Mouse (Mus musculus) urinary bladder, adult 2 months (tissue): ENCODE measurements around the gene Tle3. TPM values are rescaled to one million over a fixed set of nuclear protein-coding genes. Genes with fewer than 3 reads are reported as not detected.

Experiments
- DNase-seq: peaks from one replicate; pipeline ENCODE4 v3.0.0; 2022; ENCODE audit warnings: low spot score
- polyA plus RNA-seq: library from polyadenylated mRNA; depleted of rRNA; stranded (reverse); fragments of >200 nt; gene quantifications from 2 replicates; pipeline ENCODE4 v1.2.3, GENCODE M21; 2012

The Tle3 gene
- polyA plus RNA-seq, 1 experiment, result 39.4 TPM

DNA sequence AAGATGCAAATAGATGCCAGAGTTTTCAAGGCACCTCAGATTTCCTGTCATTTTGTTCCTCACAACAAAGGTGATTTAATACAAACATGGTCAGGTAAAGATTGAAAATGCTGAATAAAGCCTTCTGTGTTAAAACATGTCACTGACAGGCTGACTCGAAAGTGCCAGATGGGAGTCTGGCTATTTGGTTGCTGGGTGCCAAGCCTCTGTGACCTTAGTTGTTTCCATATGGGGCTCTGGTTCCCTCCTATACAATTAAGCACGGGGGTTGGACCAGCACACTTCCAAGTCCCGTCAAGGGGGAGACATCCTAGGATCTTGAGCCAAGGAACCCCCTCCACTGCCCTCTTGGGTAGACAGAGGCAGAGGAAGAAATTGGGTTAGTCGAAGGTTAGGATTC lies 13.2 kb upstream of the Tle3 start:
- no peak for DNase-seq

DNA sequence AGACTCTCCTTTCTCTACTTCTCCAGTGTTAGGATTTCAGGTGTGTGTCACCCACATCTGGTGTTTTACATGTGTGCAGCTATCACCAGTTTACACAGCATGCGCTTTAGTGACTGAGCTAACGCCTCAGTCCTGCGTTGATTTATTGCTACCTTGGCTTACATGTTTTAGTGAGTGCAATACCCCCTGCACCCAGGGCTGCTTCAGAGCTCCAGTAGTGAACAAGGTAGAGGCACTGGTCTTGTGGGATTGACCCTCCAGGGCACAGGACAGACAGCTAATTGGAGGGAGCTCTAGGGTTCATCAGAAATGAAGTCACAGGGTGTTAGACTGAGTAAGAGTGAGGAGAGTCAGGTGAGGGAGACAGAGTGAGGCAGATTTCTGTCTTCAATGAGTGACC lies 12.4 kb upstream of the Tle3 start:
- DNase-seq, result no peak

DNA sequence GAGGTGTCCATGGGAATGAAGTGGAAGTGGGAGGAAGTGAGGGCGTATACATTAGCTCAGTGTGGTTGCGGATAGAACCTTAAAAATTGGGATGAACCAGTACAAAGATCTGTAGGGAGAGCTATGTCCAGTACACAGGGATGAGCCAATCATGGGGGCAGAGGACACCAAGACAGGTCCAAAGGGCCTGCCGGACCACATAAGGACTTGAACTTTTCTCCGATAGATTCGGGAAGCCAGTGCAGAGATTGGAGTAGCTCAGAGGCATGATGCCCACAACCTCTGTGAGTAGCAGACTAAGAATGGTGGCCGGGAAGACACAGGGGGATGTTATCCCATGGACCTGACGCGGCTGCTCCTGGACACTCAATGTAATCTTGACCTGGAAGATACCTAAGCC lies 12.0 kb upstream of the Tle3 start:
- no peak for DNase-seq

GRCm38 (mm10) chr9:61360727-61361631 lies 11.2 kb upstream of the Tle3 start:
- DNase-seq, result no peak

DNA sequence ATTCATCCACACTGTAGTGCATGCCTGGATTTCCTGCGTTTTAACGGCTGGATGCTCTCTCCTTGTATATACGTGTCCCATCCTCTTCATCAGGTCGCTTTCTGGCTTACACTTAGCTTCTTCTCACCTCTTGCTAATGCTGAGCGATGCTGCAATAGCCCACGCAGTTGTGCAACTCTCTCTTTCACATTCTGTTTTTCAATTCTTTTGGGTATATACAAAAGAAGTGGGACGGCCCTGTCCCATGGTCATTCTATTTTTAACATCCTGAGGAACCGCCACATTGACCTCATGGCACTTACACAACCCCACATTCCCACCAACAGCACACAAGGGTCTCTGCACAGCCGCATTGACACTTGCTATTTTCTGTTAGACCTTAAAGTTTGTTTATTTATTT lies 9.0 kb upstream of the Tle3 start:
- DNase-seq, result no peak

GRCm38 (mm10) chr9:61366108-61366507 lies 6.1 kb upstream of the Tle3 start:
- no peak for DNase-seq

GRCm38 (mm10) chr9:61367156-61367555 lies 5.0 kb upstream of the Tle3 start:
- DNase-seq, result no peak

DNA sequence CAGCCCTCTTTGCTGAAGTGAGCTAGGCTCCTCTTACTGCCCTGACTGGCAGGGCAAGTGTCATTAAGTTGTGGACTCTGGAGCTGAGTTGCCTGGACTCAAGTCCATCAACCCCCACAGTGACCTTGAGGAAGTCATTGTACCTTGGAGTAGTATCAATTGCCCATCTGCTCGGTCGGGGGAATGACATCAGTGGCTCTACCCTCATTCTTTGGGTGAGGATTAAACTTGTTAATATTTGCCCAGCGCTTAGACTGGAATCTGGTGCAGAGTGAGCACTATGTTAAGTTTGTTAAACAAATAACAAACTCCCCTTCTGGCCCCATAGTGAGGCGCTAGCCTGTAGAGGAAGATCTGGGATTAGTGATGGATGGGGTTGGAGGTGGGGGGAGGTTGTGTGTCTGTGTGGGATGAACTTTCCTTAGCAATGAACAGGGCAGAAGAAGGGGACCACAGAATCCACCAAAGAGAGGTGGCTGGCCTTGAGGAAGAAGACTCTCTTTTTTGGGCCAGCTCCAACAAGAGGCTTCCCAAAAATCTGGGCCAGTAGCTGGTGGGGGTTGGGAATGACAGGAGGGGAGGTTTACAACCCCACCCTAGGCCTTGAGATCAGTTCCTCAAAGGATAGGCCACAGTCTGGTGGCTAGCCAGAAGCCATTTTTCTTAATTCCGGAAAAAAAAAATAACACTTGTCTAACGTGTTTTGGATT lies 4.2 kb upstream of the Tle3 start:
- no peak for DNase-seq

DNA sequence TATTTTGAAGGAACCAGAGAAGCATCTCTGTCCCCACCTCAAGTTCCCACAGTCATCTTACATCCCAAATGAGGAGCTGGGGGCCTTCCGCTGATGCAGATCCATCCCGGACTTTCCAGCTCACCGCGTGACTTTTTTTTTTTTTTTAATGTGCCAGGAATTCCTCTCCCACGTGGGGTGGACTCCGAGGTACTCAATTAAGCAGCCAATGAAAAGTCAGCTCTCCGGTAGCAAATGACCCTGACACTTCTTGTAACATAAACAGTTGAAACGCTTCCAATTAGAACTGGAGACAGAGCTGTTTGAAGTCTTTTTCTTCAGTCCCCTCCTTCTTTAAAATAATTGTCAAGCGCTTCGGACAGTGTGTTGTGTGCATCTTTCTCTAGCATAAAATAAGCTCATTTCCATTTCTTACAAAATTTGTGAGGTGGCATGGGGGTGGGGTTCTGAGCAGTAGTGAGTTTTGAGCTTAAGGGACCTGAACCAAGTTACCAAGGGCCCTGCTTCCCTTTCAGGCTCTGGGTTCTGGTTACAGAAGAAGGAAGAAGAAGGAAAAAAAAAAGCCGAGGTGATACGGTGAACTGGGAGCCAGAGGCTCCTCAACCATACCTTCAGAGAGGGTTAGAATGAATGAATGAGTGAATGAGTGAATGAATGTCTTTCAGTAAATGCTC lies 3.5 kb upstream of the Tle3 start:
- DNase-seq, result no peak

DNA sequence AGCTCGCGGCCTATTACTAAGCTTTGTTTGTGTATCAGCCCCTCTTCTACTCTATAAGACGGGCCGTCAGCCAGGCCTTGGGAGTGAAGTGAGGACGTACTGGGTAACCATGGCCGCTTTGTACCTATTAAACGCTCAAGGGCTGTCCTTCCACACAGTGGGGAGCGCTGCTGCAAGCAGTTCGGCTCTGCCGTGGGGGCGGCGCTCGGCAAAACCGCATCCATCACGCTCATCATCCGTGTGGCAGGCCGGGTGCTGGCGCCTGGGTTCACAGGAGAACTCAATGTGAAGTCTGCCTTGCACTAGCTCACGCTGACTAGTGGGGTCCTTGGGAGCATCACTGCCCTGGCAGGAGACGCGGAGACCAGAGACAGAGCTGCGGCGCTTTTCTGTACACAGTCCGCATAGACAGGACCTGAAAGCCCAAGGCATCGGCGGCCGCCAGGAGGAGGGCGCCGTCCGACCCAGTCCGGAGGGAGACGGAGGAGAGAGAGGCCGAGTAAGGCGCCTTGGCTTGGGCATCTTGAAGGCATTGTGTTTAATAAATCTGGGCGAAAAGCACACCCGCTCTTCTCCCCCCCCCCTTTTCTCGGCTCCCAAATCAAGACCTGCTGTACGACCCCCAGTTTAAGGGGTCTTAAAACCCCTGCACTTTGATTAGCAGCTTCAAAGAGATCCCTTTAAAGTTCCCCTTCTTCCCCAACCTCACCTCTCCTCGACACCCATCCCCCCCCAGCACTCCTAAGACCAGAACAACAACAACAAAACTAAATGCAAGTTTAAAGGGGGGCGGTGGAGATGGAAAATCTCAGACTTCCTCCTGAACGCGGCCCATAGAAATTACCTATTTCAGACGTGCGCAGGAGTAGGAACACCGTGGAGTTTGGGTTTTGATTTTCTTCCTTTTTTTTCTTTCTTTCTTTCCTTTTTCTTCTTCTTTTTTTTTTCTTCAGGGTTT lies 2.6 kb upstream of the Tle3 start:
- peak; percentile 46 for DNase-seq

GRCm38 (mm10) chr9:61370454-61370888 lies 1.7 kb upstream of the Tle3 start:
- peak; percentile 95 for DNase-seq

GRCm38 (mm10) chr9:61370889-61371754 lies 1.0 kb upstream of the Tle3 start:
- DNase-seq, result peak; percentile 68

DNA sequence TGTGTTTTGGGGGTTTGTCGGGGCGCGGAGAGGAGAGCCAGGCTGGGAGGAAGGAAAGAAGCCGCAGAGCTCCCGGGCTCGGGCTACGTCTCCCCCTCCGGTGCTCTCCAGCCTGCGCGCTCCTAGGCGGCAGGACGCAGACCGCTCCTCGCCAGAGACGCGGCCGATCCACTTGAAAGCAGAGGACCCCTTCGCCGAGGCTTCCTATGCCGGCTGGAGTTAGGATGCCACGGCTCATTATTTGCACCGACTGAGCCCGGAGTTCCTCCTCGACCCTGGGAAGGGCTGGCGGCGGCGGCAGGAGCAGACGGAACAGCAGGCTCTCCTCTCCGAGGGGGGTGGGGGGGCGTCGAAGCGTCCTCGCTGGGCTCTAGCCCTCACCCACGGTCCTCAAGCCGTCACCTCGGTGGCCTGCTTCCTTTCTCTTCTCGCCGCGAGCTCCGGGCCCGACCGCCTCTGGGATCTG lies 377 bp downstream of the Tle3 start:
- DNase-seq, result peak; percentile 65

- DNase-seq, result peak; percentile 52
Observed at GRCm38 (mm10) chr9:61372976-61373633, 939 bp downstream of the Tle3 start.

DNA sequence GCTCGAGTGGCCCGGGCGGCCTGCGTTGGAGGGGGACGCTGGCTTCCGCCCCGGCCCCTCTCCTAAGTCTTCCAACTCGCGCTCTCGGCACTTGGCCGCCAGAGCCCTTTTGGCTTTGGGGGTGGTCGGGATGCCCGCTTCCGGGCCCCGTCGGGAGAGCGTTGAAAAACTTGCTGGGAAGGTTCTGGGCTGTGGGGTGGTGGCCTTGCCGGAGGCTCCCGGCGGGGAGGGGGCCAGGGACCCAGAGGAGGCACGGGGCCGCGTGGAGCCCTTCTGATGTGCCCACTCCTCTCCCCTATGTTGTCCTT lies 1.4 kb downstream of the Tle3 start:
- DNase-seq, result no peak

GRCm38 (mm10) chr9:61373942-61374900 lies 2.1 kb downstream of the Tle3 start:
- no peak for DNase-seq

DNA sequence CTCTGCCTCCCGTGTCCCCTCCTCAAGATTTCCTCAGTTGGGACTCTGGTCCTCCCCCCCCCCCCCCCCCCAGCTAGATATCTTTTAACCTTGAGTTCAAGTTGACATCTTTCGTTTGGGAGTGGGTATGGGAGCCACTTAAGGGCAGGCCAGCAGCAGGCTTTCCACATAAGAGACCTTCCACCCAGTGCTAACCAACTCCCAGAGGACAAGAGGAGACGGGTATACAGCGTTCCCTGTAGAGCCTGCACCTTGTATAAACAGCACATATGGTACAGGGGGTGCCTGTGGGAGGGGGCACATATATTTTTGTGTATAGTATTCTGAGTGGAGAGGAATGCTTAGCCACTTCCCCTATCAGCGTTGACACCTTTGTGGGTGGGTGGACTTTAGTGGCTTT lies 2.8 kb downstream of the Tle3 start:
- no peak for DNase-seq

GRCm38 (mm10) chr9:61375802-61376561 lies 3.8 kb downstream of the Tle3 start:
- DNase-seq, result no peak
